Mouse (Mus musculus) lung, adult 18-20 months (tissue): ENCODE data around the gene Bpi.

Source experiments
- DNase-seq, 2 experiments: peaks; one replicate each; pipeline ENCODE4 v3.0.0; 2022; ENCODE audit warnings: mixed read lengths in 2 of 2

Bpi gene

DNA sequence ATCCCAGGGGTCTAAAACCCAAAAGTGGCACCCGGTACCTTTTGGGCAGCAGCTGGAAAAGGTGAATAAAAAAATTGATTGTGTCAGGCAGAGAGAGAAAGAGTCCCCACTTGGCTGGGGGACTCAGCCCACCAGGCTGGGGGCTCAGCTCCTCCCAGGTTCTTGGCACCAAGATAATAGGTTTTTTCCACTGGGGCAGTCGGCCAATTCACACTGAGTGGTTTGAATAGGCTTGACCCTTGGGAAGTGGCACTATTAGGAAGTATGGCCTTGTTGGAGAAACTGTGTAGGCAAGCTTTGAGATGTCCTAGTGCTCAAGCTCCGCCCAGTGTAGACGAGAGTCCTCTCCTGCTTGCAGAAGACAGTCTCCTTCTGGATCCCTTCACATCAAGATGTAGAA is 41.8 kb downstream of the Bpi start:
- no peak for DNase-seq

DNA sequence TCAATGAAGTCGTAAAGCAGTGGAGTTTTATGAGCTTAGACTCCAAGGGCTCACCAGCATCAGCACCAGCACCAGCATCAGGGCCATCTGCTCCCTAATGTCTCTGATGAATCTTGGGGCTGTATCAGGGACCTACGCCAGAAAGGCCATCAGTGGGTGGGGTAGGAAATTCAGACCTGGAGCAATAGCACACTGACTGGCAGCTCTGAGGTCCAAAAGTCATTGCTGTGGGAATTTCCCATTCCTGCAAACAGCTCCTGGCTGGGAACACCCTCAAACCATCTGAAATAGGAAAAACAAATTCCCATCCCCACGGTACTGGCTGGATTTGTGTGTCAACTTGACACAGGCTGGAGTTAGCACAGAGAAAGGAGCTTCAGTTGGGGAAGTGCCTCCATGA is 44.9 kb downstream of the Bpi start:
- DNase-seq, result no peak

DNA sequence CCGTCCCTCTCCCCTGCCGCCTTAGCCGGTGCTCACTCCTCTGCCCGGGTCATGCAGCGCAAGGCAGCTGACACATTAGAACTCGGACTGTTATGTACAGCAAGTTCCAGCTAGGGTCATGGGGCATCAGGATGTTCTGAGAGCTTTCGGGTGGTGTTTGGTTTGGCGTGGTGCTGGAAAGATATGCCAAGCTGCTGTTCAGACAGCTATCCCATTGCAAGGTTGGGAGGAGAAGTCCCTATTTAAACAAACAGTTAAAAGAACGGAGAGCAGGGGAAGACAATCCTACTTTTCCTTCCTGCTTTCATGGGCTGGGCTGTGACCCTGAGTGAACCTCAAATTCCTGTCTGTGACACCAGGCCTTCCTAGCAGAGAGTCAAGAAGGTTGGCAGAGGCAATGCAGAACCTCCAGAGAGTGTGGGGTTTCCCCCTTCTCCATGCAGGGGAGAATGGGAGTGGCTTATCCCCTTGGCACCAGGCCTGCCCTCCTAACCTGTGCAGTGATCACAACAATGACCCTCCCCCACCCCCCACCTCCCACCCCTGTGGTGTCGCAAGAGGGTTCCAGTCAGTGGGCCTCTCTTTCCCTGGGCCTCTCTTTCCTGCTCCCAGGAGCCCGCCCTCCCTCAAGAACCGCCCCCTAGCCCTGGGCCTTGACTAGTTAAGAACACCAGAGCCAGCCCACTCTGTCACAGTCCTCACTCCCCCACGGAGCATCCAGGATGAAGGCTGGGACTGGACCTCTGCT is 48.2 kb downstream of the Bpi start, which contains the start of gene Lbp:
Gene Lbp, plus strand, starts transcription at position 546 of the 748 bp plus-strand sequence.
- DNase-seq, result peak; percentile 83 to 90

DNA sequence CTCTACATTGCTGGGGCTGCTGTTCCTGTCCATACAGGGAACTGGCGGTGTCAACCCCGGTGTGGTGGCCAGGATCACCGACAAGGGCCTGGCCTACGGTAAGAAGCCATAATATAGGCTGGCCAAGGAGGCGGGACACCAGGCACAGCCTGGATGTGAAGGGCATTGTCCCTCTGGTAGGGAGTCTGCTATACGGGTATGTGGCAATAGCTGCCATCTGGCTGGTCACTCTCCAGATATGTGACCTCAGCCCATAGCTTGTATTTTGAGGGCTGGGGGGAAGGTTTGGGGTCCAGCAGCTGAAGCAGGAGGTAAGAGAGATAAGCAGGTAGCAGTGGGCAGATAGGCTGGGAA is 48.8 kb downstream of the Bpi start:
- no peak for DNase-seq

DNA sequence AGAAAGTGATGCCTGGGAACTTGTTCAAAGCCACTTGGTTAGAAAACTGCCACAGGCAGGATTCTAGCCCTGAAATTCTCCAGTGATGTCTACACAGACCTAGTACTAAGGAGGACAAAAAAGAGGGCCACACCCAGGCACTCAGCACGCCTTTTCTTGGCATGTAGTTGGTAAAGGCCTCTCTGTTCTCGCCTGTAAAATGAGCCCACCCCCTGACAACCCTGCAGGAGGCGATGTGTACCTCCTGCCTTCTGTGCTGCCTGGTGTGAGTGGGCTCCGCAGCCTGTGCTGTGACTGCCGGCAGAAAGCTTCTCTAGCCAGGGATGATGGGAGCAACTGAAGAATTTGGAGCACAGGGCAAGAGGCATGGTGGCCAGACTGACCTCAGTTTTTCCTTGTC is 50.4 kb downstream of the Bpi start:
- DNase-seq, result peak; percentile 11 to 52

DNA sequence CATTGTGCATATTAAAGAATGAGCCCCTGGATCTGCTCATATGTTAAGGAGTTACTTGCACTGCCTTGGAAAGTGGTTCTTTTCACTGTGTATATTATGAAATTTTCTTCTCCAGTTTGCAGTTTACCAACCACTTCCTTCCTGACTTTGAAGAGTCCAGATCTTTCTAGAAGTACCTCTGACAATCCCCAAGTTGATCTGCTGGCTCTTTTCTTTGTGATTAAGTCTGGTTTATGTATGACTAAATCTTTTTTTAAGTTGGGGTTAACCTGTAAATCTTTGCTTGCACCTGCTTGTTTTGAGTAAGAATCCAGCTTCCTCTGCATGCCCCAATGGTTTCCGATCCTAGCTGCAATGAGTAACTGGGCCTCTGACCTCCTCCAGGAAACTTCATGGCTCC is 55.2 kb downstream of the Bpi start:
- DNase-seq, result no peak

DNA sequence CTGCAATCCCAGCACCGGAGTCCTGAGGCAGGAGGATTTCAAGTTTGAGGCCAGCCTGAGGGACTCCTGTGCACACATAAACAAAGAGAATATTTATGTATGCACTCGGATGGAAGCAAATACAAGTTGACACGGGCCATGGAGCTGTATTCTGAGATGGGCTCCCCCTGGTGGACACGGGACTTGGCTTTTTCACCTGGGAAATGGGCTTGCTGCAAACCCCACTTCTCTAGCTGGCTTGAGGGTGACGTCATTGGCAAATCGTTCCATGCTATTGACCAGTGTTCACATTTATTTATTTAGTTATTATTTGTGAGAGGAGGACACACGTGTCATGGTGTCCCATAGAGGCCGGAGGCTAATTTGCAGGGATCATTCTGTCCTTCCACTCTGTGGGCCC is 58.5 kb downstream of the Bpi start:
- no peak for DNase-seq

DNA sequence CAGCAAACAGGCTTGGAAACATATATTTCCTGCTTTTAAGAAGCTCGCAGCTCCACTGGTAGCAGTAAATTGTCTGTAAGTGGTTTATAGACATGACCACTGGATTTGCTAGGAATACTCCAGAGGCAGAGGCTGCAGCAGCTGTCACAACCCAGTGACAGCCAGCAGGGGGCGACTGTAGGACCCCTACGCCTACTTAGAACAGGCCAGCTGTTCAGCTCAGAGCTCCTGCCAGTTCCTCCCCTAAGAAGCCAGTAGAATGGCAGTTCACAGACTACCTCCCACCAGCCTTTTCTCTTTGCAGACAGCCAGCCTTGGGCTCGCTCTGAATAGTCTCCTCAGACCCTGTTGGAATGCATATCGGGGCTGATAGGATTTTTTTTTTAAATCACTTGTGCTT is 59.1 kb downstream of the Bpi start:
- peak; percentile 18 to 35 for DNase-seq

DNA sequence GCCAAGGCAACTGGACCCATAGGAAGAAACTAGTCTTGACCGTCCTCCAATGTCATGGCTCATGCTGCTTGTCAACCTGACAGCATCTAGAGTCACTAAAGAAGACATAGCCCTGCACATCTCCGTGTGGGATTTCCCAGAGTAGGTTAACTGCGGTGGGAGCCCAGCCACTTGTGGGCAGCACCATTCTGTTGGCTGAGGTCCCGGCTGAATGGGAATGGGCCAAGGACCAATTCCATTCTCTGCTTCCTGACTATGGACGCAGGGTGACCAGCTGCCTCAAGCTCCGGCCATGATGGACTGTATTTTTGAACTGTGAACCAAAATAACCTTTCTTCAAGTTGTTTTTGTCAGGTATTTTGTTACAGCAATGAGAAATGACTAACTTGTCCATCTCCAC is 63.7 kb downstream of the Bpi start:
- DNase-seq, result no peak

DNA sequence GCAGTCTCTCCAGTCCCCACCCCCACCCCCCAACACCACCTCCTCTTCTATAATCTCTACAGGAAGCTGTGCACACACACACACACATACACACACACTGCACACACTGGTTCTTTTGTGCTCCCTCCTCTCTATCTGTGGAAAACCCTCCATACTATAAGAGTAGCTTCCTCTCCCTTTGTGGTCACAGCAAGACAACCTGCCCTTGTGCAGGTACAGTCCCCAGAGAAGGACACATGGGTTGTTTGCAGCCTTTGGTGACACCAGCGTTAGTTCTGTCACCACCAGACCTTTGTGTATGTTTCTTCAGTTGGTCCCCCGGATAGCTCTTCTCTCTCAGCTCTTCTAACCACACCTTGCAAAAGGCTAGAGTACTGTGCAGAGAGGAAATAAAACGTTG is 65.0 kb downstream of the Bpi start:
- no peak for DNase-seq

DNA sequence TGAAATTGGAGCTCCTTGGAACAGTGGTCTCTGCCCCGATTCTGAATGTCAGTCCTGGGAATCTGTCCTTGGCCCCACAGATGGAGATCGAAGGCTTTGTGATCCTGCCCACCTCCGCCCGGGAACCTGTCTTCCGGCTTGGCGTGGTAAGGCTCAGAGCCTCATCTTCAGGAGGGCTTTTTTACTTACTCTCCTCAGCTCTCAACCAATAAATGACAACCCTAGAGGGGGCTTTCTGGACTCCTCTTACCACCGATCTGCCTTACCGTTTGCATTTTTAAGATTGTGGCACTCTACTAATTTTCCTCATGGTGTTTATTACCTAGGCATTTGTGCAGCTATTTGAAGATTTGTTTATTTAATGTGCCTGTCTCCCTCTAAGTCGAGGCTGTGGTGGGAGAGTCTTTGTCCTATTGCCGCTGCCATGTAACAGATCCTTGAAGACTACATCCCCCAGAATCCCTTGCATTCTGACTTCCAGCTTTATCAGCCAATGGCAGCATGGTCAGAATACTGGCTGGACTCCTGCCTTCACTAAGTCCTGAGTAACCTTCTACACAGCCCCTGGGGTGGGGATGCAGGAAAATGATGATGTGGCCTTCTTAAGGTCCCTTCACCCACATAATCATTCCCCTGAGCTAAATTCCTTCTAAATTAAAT is 66.8 kb downstream of the Bpi start:
- DNase-seq, result no peak

DNA sequence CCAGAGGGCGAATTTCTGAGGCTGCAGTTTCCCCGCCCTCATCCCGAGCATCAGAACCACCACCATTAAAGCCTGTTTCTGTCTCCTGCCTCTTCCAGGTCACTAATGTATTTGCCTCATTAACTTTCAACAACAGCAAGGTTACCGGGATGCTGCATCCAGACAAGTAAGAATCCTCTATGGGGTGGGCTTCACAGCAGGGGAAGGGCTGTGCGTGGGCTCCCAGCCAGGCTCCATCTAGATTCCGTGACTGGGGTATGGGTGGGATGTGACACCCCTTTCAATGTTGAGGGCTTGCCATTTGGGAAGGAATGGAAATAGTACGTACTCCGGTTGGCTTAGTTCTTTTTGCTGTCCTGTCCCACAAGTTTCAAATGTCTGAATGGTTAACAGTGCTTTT is 67.7 kb downstream of the Bpi start:
- DNase-seq, result no peak
